Mouse (Mus musculus) left cerebral cortex, adult 18-20 months (tissue): ENCODE measurements around the gene Taar7a. TPM values are rescaled to one million over a fixed set of nuclear protein-coding genes. Genes with fewer than 3 reads are reported as not detected.

Source experiments
- DNase-seq, 2 experiments: peaks; one replicate each; pipeline ENCODE4 v3.0.0; 2021 to 2022; ENCODE audit warnings: low spot score in 2 of 2, mixed read lengths in 1 of 2
- long read RNA-seq, 2 experiments: library from polyadenylated mRNA; stranded (forward); transcript quantifications; one replicate each; pipeline ENCODE4 v2.0.0; 2021
- total RNA-seq, 2 experiments: library from RNA; stranded (reverse); gene quantifications; 2 replicates each; pipeline ENCODE4 v1.2.3; 2021

The Taar7a gene
- total RNA-seq = not detected
- long read RNA-seq, experiment 1 = 0 reads
- long read RNA-seq, experiment 2 = 0 reads

DNA sequence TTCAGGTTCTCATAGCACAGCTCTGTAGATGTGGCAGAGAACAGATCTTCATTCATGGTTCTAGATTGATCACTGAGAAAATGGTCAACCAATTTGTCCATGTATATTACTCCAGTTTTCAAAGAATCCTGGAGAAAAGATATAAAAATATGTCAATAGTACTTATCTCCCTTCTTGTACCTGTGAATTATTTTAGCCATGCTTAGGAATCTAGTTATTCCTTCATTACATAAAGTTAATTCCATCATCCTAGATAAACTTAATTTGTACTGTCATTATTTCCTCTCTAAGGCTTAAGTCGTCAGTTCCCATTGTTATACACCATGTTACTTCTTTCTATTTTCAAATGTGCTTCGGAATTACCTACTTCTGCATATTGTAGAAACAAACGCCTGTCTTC is at the start of gene Taar7a:
Gene Taar7a, minus strand, starts transcription at position 101 of the 400 bp plus-strand sequence.
- no peak for DNase-seq

- no peak for DNase-seq
These were observed 47.0 kb upstream of the Taar7a start for GRCm38 (mm10) chr10:24040120-24040869.

- no peak for DNase-seq
These were observed 44.0 kb upstream of the Taar7a start, which contains the start of gene Taar7e for GRCm38 (mm10) chr10:24037314-24037713. Taar7e (plus strand) TSS chr10:24037614.

DNA sequence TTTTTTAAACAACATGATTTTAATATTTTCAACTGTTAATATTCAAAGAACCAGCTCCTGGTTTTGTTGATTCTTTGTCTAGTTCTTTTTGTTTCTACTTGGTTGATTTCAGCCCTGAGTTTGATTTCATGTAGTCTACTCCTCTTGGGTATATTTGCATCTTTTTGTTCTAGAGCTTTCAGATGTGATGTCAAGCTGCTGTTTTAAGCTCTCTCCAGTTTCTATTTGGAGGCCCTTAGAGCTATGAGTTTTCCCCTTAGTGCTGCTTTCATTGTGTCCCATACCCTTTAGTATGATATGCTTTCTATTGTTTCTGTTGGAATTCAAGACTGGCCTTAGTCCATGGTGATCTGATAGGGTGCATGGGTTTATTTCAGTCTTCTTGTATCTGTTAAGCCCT is 38.1 kb upstream of the Taar7a start:
- no peak for DNase-seq

DNA sequence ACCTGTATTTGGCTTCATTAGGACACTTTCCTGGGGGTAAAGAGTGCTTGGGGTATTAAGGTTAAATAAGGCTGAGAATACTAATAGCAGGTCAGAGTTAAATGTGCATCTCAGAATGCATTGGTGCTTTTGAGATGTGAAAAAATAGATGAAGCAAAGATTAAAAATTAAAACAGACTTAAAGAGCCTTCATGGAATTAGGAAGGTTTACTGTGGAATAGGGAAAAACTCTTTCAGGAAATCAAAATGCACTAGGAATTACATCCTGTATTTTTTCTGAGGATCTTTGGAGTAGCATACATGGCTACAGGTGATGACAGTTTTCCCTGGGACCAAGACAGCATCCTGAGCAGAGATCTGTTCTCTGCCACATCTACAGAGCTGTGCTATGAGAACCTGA is 33.6 kb upstream of the Taar7a start, which contains the start of gene Taar7d:
Gene Taar7d, plus strand, starts transcription at position 301 of the 400 bp plus-strand sequence.
- no peak for DNase-seq

GRCm38 (mm10) chr10:24008143-24008542 is 14.9 kb upstream of the Taar7a start:
- DNase-seq = no peak

DNA sequence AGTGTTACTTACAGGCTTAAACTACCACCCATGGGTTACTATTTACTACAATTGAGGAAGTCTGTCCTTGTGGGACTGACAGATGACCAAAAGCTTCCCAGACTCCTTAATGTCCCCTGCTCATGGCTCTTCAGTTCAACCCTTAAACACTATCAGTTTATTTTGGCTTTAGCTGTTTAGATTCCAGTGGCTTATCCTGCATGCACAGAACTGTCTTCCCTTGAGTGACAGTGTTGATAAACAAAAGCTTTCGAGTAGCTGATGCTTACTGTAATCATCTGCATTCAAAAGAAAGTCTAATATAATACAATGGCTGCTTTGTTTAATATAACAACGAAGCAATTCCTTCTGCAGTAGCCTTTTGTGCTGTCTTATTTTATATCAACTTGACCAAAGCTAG is 13.8 kb upstream of the Taar7a start:
- DNase-seq = no peak

GRCm38 (mm10) chr10:24006442-24006841 is 13.2 kb upstream of the Taar7a start:
- no peak for DNase-seq

DNA sequence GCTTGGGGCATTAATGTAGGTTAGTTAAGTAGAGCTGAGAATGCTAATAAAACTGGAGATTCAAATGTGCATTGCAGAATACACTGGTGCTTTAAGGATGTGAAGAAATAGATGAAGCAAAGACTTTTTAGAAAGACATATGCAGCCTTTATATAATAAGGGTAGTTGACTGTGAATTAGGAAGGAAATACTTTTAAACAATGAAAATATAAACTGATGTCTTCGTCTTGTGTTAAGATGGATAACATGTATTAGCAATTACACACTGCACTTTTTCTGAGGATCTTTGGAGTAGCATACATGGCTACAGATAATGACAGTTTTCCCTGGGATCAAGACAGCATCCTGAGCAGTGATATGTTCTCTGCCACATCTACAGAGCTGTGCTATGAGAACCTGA is 6.4 kb upstream of the Taar7a start, which contains the start of gene Taar7b:
Gene Taar7b, plus strand, starts transcription at position 301 of the 400 bp plus-strand sequence.
- no peak for DNase-seq

GRCm38 (mm10) chr10:23986419-23986818 is 6.9 kb downstream of the Taar7a start:
- no peak for DNase-seq

DNA sequence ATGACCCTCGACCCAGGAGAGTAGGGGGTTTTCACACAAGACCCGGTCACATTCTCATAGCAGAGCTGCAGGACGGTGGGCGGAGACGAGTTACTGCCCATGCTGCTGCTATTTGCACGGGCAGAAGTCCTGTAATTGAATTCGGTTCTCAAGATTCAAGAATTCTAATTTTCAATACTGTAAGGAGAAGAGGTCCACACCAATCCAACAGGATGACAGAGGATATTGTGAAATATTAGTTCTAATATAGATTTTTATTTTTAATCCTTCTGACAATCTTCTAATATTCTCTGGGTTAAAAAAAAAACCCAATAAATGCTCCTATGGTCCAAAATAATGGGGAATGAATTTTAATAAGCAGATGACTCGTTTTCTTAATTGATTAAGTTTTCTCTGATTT is 7.7 kb downstream of the Taar7a start, which contains the start of gene Taar6:
Gene Taar6, minus strand, starts transcription at position 101 of the 400 bp plus-strand sequence.
- no peak for DNase-seq

- DNase-seq = peak; percentile 69 to 72
These were observed 14.2 kb downstream of the Taar7a start for GRCm38 (mm10) chr10:23978901-23979705.

DNA sequence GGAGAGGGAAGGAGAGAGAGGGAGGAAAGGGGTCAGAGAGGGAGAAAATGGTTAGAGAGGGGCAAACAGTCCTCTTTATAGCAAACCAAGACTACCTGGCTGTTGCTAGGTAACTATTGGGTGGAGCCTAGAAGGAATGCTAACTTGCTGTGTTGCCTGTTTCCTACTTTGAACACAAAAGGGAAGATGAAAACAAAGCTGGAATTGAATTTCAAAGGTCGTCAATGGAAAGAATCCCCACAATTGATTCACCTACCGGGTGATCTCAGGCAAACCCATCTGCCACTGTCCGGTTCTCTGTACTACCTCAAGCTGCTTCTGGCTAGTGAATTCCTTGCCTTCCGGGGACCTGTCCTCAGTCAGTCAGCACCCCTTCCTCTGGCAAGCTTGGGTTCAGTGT is 15.3 kb downstream of the Taar7a start:
- no peak for DNase-seq

DNA sequence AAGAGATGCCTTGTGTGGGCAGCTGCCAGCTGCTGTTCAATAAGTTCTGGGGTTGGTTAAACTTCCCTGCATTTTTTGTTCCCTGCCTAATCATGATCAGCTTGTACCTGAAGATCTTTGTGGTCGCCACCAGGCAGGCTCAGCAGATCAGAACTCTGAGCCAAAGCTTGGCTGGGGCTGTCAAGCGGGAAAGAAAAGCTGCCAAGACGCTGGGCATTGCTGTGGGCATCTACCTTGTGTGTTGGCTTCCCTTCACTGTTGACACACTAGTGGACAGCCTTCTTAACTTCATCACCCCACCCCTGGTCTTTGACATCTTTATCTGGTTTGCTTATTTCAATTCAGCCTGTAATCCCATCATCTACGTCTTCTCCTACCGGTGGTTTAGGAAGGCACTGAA is 22.0 kb downstream of the Taar7a start:
- no peak for DNase-seq

- DNase-seq = no peak
These were observed 22.6 kb downstream of the Taar7a start, which contains the start of gene Taar5 for GRCm38 (mm10) chr10:23970656-23971165. Taar5 (plus strand) TSS chr10:23970706.

DNA sequence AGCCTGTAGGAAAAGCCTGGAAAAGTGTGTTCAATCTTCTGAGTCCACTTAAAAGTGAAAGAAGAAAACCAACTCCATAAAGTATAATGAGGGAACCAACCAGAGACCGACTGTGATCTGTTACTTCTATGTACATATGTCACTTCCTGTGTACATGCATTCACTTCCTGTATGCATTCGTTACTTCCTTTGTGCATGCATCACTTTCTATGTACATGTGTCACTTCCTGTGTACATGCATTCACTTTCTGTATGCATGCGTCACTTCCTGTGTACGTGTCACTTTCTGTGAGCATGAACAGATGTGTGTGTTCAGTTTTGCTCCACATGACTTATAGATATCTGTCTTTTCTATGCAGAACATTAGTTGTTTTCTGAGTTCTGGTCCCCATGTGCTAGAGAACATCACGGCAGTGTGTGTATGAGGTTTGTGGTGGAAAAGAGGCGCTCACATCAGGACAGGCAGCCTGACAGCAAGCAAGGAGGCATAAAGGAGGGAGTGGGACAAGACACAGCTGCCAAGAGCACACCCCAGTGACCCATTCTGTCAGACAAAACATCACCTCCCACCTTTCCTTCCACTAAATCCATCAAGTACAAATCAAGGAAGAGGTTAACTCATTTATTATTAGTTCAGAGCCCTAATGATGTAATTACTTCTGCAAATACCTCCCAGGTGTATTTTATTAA is 28.2 kb downstream of the Taar7a start:
- no peak for DNase-seq

DNA sequence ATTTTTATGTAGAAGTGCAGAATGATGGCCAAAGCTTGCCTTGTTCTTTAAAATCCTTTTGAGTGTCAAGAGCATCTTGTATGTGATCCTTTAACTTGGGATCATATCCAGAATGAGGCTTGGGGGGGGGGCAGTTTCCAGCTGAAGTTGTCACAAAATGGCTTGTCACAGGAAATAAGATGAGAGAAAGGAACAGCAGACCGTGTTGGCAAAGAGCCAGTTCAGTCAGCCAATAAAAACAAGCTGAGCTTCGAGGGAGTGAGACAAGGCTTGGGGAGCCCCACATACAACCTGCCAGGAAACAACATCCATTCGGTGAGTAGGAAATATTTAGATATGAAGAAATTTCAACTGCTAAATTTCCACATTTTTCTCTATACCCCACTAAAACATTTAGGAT is 29.8 kb downstream of the Taar7a start:
- no peak for DNase-seq

GRCm38 (mm10) chr10:23960444-23960915 is 32.8 kb downstream of the Taar7a start, which contains the start of gene Taar4:
Taar4 (plus strand) TSS chr10:23960494.
- no peak for DNase-seq

GRCm38 (mm10) chr10:23959071-23959470 is 34.2 kb downstream of the Taar7a start:
- no peak for DNase-seq

- no peak for DNase-seq
These were observed 41.6 kb downstream of the Taar7a start for GRCm38 (mm10) chr10:23951714-23952113.

DNA sequence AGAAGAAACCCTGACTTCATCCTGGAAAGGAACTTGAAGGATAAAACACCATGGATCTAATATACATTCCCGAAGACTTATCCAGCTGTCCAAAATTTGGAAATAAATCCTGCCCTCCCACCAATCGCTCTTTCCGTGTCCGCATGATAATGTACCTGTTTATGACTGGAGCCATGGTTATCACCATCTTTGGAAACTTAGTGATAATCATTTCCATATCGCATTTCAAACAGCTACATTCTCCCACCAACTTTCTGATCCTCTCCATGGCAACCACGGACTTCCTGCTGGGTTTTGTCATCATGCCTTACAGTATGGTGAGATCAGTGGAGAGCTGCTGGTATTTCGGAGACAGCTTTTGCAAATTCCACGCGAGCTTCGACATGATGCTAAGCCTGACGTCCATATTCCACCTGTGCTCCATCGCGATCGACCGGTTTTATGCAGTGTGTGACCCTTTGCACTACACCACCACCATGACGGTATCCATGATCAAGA is 43.7 kb downstream of the Taar7a start, which contains the start of gene Taar3:
Gene Taar3, plus strand, starts transcription at position 51 of the 498 bp plus-strand sequence.
- DNase-seq = peak in 1 of 2 experiments; percentile 6
